Mouse (Mus musculus) bone marrow, adult 2 months (tissue): ENCODE results near the gene Trh.

Experiments used
- CTCF ChIP-seq: fragments of 200-500 bp; IDR thresholded peaks from 2 replicates; pipeline ENCODE4 v1.5.1; 2011; ENCODE audit warnings: low read length, control low read depth; ENCODE audit not compliant: control insufficient read depth, insufficient read depth
- POLR2A ChIP-seq: fragments of 200-500 bp; IDR thresholded peaks from 2 replicates; pipeline ENCODE4 v1.6.1; 2011; ENCODE audit warnings: low read depth, mild to moderate bottlenecking, control low read depth, low read length, borderline replicate concordance; ENCODE audit not compliant: control insufficient read depth

DNA sequence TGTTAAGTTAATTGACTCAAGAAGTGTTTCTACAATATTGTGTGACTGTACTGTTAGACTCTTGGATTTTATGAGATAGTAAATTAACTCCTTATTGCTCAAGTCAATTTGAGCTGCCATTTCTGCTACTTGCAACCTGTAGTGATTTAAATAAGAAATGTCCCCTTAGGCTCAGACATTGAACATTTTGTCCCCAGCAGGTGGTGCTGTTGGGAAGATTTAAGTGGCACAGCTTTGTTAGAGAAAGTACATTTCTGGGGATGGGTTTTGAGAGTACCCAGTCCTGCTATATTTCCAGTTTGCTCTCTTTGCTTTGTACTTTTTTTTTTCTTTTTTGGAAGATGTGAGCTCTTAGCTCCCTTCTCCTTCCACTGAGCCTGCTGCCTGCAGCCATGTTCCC is 10.9 kb upstream of the Trh start:
- TF ChIP-seq CTCF (no peak), POLR2A (no peak)
